Mouse (Mus musculus) lung, postnatal 10 days (tissue): ENCODE data around the gene Ubtd2.
A peak's percentile ranks its signal among the peaks of the same experiment; 100 is the strongest.

Experiments
- DNase-seq: peaks from one replicate; pipeline ENCODE4 v3.0.0; 2021

The Ubtd2 gene

DNA sequence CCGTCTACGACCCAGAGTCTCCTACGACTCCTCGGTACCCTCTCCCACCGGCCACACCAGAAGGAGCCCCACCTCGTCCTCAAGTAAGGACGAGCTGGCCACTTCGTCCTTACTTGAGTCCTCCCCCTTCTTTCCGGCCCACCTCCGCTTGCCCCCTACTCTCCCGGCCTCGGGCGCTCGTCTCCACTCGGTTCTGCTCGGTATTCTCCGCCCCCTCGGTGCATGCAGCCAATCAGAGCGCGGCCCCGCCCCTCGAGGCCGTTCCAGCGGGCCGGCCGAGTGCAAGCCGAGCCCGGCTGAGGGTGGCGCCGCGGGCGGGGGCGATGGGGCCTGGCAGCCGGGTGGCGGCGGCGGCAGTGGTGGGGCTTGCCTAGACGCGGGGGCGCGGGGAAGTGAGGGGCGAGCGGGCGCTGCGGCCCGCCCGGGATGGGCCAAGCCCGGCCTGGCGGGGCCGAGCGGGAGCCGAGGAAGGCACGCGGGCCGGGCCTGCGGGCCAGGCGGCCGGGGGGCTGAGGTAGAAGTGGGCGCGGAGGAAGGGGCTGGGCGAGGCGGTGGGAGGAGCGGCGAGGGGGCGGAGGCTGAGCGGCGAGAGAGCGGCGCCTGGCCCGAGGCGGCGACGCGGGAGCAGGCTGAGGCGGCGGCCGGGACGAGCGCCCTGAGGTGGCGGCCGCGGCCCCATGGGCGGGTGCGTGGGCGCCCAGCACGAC lies at the start of gene Ubtd2:
Ubtd2 (plus strand) TSS at position 571 of the 707 bp plus-strand sequence.
- peak; percentile 99 for DNase-seq

- no peak for DNase-seq
These were observed 47.3 kb upstream of the Ubtd2 start for GRCm38 (mm10) chr11:32407863-32408262.

- DNase-seq, result no peak
These were observed 46.1 kb upstream of the Ubtd2 start for GRCm38 (mm10) chr11:32409052-32409451.

DNA sequence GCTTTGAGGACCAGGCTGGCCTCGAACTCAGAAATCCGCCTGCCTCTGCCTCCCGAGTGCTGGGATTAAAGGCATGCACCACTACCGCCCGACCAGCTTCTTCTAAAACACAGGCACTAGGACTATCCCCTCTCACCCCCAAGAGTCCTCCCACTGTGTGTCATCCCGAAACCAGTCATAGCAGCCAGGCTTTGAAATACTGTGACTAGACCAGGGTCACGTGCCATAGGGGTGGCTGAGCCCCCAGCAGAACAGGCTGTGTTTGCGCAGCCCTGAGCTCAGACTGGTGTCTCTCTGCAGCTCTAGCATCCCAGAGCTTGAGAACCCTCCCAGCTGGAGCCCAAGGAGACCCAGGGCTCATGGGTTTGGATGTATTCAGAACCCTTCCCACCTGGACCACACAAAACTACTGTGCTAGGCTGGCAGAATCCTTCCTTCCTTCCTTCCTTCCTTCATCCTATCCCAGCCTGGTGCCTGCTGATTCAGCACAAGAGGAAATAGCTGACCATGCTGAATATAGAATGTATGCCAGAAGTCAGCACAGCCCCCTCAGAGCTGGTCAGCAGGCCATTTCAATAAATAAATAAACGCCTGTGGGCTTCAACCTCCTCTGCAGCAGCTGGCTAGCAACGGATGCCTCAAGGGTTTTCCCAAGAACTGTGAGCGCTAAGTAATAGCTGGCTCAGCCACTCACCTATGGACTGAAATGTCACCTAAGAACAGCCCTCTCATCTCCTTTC lies 45.2 kb upstream of the Ubtd2 start:
- DNase-seq, result no peak

DNA sequence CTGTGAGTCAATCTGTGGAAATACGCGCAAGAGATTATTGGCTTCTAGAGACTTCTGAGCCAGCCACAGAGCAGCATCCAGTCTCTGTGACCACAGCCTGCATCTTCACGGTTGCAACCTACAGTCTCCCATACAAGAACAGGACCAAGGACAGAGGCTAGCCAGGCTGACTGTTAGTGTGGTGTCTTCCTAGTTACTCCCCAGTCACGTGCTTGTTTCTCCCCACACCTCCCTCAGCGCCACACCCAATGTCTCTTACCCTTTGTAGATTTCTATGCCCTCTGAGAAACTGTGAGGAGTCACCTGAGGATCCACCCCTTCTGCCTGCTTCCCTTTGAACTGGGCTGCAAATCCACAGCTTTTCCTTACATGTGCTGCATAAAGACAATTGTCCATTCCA lies 35.2 kb upstream of the Ubtd2 start:
- DNase-seq, result no peak

GRCm38 (mm10) chr11:32423311-32423710 lies 31.9 kb upstream of the Ubtd2 start:
- no peak for DNase-seq

DNA sequence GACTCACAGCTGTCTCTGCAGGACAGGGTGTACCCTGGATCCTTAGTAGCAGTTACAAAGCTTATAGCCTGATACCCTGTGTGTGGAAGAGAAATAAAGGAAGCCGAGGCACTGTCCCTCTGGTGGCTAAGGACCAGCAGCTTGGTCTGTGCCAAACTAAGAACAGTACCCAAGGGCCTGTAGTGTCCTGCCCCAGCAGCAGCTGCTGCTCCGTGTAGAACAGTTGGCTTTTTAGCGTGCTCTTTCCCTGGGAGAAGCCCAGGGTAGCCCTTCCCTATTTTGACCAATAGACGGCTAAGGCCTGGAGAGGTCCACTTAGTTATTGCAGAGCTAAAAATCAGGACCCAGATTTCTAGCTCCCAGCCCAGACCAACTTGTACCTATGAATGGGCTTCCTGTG lies 30.6 kb upstream of the Ubtd2 start:
- no peak for DNase-seq

DNA sequence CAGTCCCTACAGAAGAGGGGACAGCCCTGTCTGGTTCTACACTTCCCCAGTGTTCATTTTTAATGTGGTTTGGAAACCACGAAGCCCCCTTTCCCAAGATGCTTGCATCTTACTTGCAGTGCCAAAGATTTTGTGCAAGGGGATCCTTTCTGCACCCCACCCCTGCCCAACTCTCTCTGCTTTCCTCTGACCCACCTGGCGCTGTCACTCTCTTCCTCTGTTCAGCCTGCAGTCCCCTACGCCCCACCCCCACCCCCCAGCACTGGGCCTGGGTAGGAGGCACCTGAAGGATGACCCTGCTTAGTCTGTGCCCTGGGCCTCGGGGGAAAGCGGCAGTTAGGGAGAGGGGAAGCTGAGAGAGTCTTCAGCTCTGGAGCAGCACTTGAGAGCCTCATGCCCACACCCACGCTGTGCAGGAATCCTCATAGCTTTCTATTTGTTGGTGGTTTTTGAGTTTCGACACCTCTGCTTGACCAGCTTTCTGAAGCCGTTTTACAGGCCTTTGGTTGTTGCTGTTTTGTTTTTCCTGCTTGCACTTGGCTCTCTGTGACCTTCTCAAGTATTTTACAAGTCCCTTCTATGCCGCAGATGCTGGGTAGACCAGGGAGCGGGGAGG lies 30.0 kb upstream of the Ubtd2 start:
- DNase-seq, result no peak

- DNase-seq, result no peak
These were observed 27.6 kb upstream of the Ubtd2 start for GRCm38 (mm10) chr11:32427537-32427936.

GRCm38 (mm10) chr11:32435410-32436060 lies 19.6 kb upstream of the Ubtd2 start:
- DNase-seq, result peak; percentile 87

- DNase-seq, result no peak
These were observed 12.6 kb upstream of the Ubtd2 start for GRCm38 (mm10) chr11:32442576-32442975.

GRCm38 (mm10) chr11:32444266-32444665 lies 10.9 kb upstream of the Ubtd2 start:
- DNase-seq, result no peak

DNA sequence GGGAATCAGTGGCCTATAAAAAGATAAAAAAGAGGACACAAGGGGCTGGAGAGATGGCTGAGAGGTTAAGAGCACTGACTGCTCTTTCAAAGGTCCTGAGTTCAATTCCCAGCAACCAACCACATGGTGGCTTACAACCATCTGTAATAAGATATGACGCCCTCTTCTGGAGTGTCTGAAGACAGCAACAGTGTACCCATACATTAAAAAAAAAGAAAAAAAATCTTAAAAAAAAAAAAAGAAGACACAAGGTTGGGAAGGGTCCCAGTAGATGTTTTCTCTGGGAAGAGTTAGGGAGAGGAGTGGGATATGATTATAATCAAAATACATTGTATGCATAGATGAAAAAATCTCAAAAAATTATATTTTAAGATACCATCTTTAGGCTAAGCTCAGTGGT lies 10.0 kb upstream of the Ubtd2 start:
- DNase-seq, result no peak

DNA sequence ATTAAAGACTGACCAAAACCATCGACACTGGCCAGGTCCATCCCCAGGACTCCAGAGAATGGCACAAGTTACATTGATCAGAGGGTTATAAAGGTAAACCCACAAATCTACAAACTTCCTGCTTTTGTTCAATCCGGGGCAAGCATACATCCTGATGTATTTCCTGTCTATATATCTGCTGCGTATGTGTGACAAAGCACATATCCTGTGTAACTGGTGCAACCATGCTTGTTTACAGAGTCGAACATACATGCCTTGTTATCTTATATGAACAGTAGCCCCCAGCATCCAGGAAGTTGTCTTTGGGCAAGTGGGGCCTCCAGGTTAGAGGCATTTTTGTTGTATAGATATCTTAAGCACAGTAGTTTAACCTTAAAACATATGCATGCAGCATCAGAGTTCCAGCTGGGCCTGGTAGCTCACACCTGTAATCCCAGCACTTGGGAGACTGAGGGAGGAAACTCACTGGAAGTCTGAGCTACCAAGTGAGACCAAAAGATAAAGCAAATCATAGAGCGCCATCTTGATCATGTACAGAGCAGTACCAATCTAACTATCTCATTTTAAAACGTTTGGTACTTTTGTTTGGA lies 9.4 kb upstream of the Ubtd2 start:
- DNase-seq, result no peak

- DNase-seq, result peak; percentile 74
These were observed 5.0 kb upstream of the Ubtd2 start for GRCm38 (mm10) chr11:32450216-32450615.

GRCm38 (mm10) chr11:32451306-32451705 lies 3.9 kb upstream of the Ubtd2 start:
- no peak for DNase-seq

DNA sequence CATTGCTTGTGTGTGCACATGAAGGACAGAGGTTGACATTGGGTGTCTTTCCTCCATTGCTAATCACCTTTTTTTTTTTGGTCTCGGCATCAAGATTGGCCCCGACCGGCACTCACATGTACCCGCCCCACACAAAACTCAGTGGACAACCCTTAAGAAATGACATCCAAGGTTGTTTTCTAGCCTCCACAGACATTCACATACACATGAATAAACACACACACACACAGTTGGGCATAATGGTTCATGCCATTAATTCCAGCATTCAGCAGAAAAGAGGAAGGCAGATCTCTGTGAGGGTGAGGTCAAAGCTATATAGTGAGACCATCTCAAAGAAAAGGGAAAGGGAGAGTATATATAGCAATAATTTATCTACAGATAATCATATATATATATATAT lies 2.4 kb upstream of the Ubtd2 start:
- DNase-seq, result no peak

- DNase-seq, result peak; percentile 16
These were observed 1.7 kb upstream of the Ubtd2 start for GRCm38 (mm10) chr11:32453353-32453915.

GRCm38 (mm10) chr11:32454231-32454799 lies 855 bp upstream of the Ubtd2 start:
- no peak for DNase-seq

- peak; percentile 65 for DNase-seq
These were observed 454 bp downstream of the Ubtd2 start for GRCm38 (mm10) chr11:32455507-32456141.

GRCm38 (mm10) chr11:32456356-32456755 lies 1.2 kb downstream of the Ubtd2 start:
- DNase-seq, result no peak

- no peak for DNase-seq
These were observed 9.1 kb downstream of the Ubtd2 start for GRCm38 (mm10) chr11:32464282-32464681.
